Mouse (Mus musculus) right cerebral cortex, postnatal 25 days (tissue): Measurements from ENCODE around the gene 4933434E20Rik.

Experiments
- DNase-seq: peaks from one replicate; pipeline ENCODE4 v3.0.0; 2022

Gene 4933434E20Rik

GRCm38 (mm10) chr3:90051441-90052350 lies at the start of gene 4933434E20Rik:
TSS of gene 4933434E20Rik (plus strand) at chr3:90051636.
- DNase-seq, result no peak

DNA sequence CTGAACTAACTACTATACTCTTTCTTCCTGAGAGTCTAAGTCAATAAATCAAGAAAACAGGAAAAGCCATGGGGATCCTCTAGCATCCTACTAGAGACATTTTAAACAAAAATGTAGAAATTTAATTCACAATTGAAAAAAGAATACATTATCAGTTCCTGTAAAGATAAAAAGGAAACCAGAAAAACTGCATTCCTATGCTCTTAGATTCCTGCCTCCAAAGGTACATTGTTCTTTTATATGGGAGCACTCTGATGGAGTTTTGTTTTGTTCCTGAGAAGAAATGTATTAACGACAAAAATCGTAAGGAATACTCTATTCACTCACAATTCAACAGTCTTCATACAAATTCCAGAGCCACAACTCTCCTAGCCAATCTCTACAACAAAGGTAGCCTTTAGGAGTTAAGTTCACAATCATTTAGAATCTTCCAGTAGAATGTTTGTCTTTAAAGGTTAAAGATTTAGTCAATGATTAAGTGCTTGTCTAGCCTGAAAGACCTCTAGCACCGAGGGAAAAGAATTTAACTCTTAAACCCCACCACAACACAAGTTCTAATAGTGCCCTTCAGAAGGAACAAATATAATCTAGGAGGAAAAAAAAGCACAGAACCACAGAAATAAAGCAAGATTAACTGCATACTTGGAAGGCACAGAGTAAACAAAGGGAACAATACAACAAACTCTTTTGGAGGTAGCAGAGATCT lies 47.2 kb upstream of the 4933434E20Rik start:
- DNase-seq, result no peak

DNA sequence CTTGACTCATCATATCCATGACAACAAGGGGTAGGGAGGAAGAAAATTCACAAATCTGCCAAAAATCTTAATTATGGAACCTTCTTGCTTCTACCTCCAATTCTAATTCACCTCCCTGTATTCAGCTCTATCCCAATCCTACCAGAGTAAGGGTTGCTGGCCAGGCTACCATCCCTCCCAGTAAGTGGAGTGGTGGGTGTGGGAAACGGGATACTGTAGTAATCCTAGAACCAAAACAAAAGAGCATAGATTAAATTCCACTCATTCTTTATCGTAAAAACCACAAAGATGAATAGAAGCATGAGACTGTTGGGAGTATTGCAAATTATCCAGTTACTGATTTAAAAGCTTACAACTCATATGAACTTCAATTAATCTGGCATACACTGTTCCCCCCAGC lies 41.1 kb upstream of the 4933434E20Rik start:
- no peak for DNase-seq

- no peak for DNase-seq
Observed at GRCm38 (mm10) chr3:90016626-90017025, 34.8 kb upstream of the 4933434E20Rik start.

GRCm38 (mm10) chr3:90034653-90035052 lies 16.8 kb upstream of the 4933434E20Rik start:
- no peak for DNase-seq

GRCm38 (mm10) chr3:90036263-90036662 lies 15.2 kb upstream of the 4933434E20Rik start:
- no peak for DNase-seq

DNA sequence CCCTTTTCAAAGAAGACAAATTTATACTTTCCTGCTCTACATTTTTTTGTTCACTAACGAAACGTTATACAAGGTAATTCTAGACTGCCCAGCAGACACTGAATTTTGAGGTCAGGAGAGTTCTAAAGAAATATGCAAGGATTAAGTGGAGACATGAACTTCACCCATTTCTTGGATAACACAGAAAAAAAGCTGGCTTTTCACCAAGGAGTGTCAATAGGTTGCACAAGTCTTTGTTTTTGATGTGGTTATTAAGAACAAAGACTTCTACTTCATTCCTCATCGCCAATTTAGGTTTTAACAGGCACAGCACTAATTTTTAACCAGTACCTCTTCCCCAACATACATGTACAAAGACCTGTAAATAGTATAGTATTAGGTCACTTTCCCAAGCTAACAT lies 1.7 kb upstream of the 4933434E20Rik start:
- DNase-seq, result no peak

GRCm38 (mm10) chr3:90052351-90053241 lies 1.2 kb downstream of the 4933434E20Rik start, which contains the start of gene Ubap2l:
TSS of gene Ubap2l (minus strand) at chr3:90052628.
- peak; percentile 93 for DNase-seq

GRCm38 (mm10) chr3:90061549-90061948 lies 10.1 kb downstream of the 4933434E20Rik start:
- no peak for DNase-seq

DNA sequence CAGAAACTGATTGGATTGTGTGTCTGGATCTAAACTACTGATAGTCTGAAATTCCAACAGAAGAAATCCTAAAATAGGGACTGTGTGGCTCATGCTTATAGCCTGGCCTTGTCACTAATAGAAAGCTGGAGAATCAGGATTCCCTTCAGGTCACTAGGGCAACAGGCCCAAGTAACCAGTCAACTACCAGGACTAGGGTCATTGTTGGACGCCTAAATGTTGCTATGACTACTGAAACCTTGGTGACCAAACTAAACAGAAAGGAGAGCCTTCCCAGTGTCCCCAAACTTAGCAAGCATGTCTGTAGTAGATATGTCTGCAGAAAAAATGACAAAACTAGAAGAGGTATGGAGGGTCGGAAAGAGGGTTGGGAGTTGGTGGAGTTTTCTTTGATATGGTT lies 11.1 kb downstream of the 4933434E20Rik start:
- no peak for DNase-seq

DNA sequence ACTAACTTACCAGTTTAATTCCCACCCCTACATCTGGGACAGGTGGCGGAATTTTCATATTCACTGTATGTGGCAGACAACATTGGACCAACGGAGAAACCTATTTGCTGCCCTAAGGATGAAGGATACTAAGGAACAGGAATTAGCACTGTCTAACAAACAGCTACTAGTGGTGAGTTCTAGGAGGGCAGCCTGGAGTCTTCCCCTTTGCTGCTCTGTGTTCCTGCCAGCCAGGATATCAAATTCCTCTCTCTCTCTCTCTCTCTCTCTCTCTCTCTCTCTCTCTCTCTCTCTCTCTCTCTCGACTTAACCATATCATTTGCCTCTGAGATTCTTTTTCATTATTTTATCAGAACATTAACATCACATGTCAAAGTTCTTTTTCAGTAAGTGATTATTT lies 12.9 kb downstream of the 4933434E20Rik start:
- DNase-seq, result no peak

GRCm38 (mm10) chr3:90065553-90065952 lies 14.1 kb downstream of the 4933434E20Rik start:
- peak; percentile 36 for DNase-seq

- no peak for DNase-seq
Observed at GRCm38 (mm10) chr3:90067851-90068250, 16.4 kb downstream of the 4933434E20Rik start.

- no peak for DNase-seq
Observed at GRCm38 (mm10) chr3:90069688-90070087, 18.3 kb downstream of the 4933434E20Rik start.

DNA sequence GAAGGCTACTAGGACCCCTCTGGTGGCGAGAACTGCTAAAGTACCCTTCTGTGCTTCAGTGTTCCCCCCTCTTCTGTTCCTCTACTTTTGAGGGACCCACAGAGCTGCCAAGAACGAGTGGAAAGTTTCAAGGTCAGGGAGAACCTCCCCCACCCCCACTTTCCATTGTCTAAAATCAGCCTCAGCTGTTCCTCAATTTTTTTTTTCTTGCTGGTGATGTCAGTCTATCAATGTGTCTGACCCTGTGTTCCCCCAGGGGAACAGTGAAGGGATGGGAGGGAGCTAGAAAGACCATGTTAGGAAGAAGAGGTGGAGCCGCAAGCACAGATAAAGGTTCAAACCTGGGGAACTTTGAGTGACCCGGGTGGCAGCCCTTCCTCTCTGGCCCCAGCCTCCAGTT lies 20.9 kb downstream of the 4933434E20Rik start, which contains the start of gene Tpm3:
TSS of gene Tpm3 (plus strand) at position 356 of the 400 bp plus-strand sequence.
- no peak for DNase-seq

- DNase-seq, result peak; percentile 69
Observed at GRCm38 (mm10) chr3:90076921-90077716, 25.7 kb downstream of the 4933434E20Rik start.

- DNase-seq, result no peak
Observed at GRCm38 (mm10) chr3:90078224-90078623, 26.8 kb downstream of the 4933434E20Rik start.

GRCm38 (mm10) chr3:90079133-90079762 lies 27.8 kb downstream of the 4933434E20Rik start:
- peak; percentile 93 for DNase-seq

- DNase-seq, result peak; percentile 66
Observed at GRCm38 (mm10) chr3:90079763-90080497, 28.5 kb downstream of the 4933434E20Rik start.

DNA sequence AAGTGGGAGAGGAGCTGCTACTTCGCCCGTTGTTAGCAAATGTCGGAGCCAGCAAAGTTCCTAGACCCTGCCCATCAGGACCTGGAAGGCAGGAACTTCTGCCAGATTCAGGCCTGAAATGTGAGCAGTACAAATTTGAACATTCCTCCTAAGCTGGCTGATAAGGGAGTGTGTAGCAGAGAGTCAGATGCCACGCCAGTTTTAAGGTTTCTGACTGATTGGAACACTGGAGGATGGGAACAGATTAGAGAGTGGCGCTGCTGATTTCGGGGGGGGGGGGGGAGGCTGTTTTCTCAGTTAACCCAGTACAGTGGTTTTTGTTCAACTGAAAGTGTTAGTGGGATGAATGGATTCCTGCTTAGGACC lies 29.0 kb downstream of the 4933434E20Rik start:
- DNase-seq, result no peak
